14 mouse cellular contexts compared by ENCODE assay signal in genomic region chr19:37275555-37275954, GRCm38 (mm10).
"Had no signal": no experiment of that assay in that cellular context is flagged by ENCODE, and none has a peak within 500 bp of the region (broad histone marks: within the 10 kb centered on the region; RNA-seq: fewer than 3 reads in every experiment).

No protein-coding gene starts in this region.

- H3K9me3 ChIP-seq: intestine, embryonic 15.5 days; limb, embryonic 15.5 days; liver, embryonic 12.5 days; megakaryocyte, embryonic 14.5 days; neural tube, embryonic 13.5 days had no signal

- H3K4me3 ChIP-seq: intestine, embryonic 15.5 days; limb, embryonic 15.5 days; liver, embryonic 12.5 days; megakaryocyte, embryonic 14.5 days; neural tube, embryonic 13.5 days had no signal

- H3K9ac ChIP-seq: intestine, embryonic 15.5 days; limb, embryonic 15.5 days; liver, embryonic 12.5 days; lung, embryonic 14.5 days; neural tube, embryonic 13.5 days had no signal

- DNase-seq: kidney, adult 18-20 months; kidney, postnatal 10 days; lung, embryonic 14.5 days; lung, postnatal 10 days; right cerebral cortex, postnatal 14 days; thymus, adult 18-20 months; thymus, postnatal 25 days had no signal

- H3K27ac ChIP-seq: intestine, embryonic 15.5 days; limb, embryonic 15.5 days; liver, embryonic 12.5 days; macrophage; neural tube, embryonic 13.5 days; stomach, postnatal 0 days had no signal

- H3K4me1 ChIP-seq: intestine, embryonic 15.5 days; limb, embryonic 15.5 days; liver, embryonic 12.5 days; neural tube, embryonic 13.5 days had no signal
